Mouse (Mus musculus) cerebellum, adult 8-10 months (tissue): ENCODE results near the gene Smc1a.
"Not testable (repeated sequence)": the region's sequence is repeated elsewhere in the genome, so short reads cannot be mapped to it uniquely, and the experiment has no call there.

Experiments used
- DNase-seq: peaks from one replicate; pipeline ENCODE4 v3.0.0; 2022

Gene Smc1a

DNA sequence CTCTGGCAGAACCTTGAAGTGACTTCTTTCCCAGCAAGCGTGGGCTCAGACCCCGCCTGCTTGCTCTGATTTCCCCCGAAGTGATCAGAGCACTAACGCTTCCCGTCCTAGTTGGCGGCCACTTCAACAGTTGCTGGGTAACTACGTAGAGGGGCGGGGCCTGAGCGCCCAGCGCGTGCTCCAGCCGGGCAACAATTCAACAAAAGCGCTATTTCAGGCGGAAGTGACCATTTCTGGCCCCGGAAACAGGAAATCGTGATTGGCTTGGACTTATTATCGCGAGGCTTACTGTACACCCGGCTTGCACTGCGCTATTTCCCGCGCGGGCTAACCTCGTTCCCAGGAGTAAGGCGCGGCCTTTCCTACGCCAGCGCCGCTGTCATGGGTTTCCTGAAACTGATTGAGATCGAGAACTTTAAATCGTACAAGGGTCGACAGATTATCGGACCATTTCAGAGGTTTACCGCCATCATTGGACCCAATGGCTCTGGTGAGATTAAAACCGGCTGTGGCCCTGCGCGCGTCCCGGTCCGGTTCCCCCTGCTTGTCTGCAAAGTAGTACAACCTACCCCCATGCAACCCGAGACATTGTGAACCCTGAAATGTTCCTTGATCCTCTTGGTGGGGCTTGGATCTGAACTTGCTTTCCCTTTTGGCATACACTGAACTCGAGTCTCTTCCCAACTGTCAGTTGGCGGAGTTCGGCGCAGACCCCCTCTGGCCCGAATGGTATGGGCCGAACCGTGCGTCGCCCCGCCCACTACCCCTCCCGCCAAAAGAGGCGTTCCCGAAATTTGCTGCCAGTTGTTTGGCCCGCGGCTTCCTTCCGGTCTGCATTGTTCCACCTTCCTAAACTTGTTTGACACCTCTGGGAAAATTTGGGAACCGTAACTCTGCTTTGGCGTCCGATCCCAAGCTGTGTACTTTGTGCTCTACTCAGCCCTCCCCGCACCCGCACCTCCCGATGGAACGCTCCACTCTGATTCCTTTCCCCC, at the start of gene Smc1a, which contains the start of gene Ribc1:
Smc1a (plus strand) TSS at position 278 of the 995 bp plus-strand sequence.
Ribc1 (minus strand) TSS at position 145 of the 995 bp plus-strand sequence.
- peak; percentile 83 for DNase-seq

DNA sequence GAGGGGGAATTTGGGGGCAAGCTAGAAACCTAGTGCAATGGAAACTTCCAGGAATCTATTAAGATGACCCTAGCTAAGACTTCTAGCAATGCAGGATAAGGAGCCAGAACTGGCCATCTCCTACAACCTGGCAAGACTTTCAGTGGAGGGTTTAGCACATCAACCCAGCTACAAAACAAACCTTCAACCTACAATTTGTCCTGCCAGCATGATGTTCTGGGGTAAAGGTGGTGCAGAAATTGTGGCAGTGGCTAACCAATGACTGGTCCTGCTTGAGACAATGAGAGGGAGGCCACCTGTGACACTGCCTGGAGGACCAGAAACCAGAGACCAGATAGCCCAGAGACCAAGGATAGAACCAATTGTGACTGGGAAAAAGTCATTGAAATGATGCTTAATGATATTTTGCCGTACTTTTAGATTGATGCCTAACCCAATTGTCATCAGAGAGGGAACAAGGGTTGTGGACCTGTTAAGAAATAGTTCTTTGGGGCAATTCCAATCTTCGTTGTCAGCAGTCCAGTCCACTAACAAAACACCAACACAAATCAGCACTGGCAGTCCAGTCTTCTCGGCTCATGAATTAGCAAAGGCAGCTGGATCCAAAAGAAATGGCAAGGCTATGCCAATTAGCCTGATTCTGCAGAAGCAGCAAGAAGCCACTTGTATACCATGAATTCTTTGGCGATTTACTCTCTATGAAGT, 17.1 kb upstream of the Smc1a start:
- DNase-seq = no peak

DNA sequence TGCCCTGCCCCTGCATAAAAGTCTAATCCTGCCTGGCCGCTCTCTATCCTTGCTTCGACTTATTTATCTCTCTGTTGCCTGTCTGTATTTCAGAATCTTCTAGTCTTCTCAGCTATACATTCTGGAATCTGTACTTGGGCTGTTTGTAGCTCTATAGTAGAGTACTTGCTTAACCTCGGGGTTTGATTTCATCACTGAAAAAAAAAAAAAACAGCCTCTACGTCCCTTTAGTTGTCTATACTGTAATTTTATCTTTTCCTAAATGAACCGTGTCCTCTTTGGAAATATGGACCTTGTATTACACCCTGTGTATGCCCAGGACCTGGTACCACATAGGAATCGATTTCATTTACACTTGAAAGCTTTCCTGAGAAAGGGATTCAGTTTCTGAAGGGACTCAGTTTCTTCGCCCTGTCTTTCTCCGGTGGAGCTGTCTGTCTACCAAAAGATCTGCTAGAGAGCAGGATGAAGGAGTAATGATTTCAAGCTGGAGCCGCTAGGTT, 15.0 kb upstream of the Smc1a start:
- no peak for DNase-seq

DNA sequence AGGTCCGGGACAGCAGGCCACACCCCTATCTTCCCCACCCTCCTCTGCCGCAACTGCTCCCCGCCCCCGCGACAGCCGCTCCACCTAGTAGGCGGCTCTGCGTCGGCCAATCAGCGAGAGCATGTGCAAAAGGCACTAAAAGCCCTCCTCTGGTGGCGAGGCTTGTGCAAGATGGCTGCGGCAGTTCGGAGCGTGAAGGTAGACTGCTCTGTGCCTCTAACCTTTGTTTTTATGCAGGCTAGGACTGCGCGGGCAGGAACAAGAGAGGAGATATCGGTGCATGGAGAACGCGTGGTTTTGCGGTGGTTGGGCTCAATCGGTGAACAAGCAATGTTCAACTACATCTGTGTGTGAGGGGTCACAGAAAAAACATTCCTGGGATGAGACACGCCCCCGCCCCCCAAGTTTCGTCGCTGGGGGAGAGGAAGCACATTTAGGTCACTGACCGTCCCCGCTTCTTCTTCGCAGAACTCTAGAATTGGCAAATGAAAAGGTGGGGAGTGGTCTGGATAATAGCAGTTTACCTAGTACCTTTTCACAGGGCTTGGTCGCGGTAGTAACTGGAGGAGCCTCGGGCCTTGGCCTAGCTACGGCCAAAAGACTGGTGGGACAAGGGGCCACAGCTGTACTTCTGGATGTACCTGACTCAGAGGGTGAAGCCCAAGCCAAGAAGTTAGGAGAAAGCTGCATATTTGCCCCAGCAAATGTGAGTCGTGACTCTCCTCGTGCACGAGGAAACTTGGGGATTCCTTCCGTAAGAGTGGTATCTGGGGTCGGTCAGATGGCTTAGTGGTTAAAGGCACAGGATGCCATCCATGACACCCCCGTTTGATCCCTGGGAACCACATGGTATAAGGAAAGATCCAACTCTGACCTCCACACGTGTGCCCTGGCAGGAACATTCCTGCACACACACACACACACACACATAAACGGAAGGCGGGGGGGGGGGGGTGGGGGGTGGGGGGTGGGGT, 14.2 kb upstream of the Smc1a start, which contains the start of gene Hsd17b10:
Hsd17b10 (plus strand) TSS at position 109 of the 974 bp plus-strand sequence.
- peak; percentile 71 for DNase-seq

DNA sequence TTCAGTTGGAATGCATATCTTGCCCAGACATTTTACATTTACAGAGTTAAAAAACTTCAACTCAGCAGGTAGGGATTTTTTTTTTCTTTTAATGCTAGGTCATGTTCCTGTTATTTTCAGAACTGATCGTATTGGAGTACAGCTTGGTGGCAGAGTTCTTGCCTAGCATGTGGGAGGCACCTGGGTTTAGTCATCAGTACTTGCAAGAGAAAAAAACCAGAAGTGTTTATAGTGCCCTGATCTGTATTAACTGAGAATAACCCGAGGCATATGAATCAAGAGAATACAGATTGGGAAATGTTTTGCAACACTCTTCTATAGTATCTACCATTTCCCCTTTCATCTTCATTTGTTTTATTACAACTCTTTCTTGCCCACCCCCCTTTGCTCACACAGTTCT, 13.4 kb upstream of the Smc1a start:
- no peak for DNase-seq

DNA sequence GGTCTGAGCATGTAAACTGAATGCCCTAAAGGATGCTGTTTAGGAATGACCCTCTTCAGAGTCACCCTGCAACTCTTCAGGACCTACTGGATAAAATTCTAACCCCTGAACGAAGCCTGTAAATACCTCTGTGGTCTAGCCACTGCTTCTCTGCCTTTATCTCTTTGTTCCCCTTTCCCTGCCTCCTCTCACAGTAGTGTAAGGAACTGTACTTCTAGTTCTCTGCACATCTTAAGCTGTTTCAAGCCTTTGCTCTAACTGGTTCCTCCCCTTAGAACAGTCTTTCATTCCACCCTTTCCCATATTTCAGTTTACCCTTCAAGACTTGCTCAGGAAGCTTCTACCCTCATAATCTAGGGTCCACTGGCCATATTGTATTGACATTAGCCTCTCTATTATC, 8.4 kb upstream of the Smc1a start:
- DNase-seq = no peak

DNA sequence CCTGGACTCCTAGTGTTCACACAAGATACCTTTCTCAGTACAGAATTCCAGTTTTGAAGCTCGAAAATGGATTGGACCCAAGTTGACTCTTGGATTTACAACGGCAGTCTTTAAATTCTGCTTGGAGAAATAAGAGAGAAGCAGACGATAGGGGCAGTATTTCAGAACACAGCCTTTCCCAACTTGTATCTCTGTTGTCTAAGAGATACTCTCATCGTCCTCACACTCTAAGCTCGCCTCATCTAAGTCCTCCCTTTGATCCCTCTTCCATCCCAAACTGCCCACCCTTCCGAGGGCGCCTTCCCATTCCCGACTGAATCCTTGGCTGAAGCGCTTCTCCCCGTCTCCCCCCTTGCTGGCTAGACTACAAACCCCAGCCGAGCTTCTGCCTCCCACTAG, 477 bp upstream of the Smc1a start:
- no peak for DNase-seq

DNA sequence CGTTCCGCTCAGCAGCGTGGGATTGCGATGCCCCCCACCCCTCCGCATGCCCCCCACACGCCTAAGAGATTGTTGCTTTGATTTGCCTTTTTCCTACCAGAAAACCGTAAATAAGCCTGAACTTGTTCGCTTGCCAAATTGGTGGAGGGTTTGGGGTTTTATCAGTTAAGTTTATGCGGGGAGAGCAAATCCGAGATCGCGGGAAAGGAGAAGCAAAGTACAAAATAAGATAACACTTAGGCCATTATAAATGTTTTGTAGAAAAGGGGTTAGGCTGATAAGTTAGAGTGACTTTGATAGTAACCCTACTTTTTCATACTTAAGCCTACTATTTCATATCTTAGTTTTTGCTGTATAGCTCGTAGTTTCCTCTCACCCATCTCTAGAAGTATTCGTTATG, 958 bp downstream of the Smc1a start:
- DNase-seq = no peak

DNA sequence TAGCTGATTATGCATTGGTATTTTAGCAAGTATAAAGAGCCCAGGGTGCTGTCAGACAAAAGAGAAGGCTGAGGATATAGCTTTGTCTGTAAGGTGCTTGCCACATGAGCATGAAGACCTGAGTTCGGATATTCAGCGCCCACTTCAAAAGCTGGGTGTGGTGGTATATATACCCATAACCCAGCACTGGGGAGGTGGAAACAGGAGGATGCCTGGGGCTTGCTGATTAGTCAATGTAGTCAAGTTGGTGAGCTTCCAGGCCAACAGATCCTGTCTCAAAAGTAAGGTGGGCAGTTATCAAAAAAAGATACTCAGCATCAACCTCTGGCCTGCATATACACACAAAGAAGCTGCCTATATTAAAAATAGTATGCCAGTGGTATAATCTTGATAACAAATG, 3.1 kb downstream of the Smc1a start:
- DNase-seq = no peak

DNA sequence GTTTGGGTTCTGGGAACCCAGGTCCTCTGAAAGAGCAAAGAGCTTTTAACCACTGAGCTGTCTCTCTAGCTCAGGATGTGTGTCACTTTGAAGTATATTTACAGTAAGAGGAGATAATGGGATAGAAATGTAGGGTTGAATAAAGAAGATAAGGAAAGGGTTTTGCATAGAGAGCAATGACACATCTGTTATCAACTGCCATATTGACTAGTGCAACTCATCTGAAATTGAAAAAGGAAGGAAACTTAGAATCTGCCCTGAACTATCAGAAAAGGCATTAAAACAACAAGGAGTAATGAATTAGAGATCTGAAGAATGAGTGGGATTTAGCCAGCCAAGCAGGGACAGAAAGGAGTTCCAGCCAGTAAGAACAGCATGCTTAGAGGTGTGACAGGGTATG, 23.6 kb downstream of the Smc1a start:
- DNase-seq = no peak

DNA sequence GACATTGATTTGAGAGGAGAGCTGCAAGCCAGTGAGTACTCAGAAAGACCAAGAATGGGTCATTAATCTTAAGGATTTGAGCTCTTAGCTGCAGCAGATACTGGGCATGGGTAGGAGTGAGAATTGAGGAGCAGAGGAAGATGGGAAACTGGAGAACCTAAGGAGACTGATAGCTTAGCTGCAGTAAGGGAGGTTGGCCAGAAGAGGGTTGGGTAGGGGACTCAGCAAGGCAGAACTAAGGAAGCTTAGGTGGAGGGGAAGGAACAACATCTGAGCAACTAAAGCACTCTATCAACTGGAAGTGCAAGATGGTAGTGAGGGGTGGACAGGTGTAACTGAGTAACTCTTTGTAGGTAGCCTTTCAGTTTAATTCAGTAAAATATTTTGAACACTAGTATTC, 31.0 kb downstream of the Smc1a start:
- no peak for DNase-seq

DNA sequence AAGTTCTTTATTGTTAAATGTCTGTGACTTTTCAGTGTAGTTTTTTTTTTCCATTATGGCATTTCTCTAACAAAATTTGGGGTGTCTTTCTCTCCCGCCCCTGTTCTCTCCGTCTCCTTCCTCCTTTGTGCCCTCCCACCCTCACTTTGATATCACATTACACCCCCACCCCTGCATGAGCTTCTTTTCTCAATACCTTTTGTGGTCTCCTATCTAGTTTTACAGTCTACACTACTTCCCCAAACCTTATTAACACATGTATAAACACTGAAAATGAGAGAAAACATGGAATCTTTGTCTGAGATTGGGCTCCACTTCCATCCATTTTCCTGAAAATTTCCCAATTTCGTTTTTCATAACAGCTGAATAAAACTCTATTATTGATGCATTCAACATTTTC, 36.3 kb downstream of the Smc1a start:
- DNase-seq = no peak

DNA sequence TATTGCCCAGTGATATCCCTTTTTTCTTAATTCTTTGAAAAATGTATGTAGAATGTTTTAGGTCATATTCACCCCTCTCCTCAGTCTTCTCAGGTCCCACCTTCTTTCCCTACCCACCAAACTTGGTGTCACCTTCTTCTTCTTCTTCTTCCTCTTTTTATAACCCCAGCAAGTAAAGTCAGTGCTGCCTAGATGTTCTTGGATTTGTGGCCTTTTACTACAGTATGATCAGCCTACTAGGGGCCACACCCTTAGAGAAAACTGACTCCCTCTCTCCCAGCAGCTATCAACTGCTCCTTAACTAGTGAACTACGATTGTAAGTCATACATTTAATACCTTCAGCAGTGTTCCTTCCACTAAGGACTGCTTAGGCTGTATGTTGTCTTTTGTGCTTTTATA, 37.9 kb downstream of the Smc1a start:
- no peak for DNase-seq

DNA sequence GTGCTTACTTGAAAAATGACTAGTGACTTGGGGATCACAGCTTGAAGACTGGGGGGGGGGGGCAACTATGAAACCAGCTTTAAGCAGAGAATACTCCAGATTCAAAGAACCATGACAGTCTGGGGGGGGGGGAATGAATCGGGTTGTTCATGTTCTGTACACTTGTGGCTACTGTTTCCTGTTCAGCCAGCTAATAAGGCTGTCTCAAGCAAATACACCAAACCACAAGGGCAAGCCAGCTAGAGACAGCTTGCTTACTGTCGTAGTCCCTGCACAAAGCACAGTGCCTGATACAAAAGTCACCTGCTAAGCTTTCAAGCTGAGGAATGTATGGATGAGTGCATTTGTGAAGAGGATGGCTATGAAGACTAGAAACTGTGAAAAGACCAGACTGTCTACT, 49.4 kb downstream of the Smc1a start:
- no peak for DNase-seq

DNA sequence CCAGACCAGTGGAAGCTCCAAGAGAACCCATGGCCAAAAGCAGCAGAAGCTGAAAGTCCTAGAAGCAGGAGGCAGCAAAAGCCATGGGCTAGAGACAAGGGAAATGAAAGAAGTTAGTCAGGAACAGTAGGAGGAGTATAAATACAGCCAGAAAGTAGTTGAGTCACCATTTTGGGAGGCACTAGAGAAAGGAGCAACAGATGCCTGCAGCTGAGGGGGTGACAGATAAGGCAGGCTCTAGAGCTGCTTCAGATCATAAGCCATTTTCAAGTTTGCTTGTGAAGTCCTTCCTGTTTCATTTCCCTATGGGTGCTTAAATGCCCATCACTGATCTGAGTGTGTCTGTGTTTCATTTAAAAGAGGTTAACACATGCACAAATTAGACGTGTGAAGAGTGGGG, 51.6 kb downstream of the Smc1a start:
- DNase-seq = no peak

DNA sequence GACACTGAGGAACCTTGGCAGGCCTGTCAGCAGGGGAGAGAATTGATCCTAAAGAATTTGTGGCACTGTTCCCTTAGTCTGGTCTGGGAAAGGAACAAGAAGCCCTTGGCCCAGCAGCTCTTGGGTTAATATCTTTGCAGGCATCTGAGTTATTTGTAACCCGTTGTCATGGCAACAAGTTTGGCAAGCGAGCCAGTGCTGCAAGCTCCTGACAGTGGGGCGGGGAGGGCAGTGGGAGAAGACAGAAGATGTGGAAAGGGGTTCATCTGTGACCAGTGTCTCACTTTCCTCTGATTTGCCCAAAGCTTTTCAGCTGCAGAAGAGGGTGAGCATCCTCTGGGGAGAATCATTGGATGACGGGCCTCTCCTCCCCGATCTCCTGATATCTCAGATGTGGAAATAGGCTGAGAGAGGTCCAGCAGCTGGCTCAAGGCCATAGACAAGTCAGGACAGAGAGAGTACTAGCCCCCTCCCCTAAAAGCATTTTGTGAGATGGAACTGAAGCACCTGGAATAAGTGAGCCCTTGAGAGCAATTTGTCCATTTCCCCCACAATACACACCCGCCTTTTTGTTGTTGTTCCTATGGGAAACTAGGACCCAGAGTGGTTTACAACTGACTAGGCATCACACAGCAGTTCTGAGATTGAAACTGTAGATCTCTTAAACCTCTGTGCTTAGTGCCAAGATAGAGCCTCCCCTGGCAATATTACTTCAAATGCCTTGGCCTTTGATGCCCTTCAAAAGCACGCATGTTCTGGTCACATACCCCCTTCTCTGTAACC, 73.8 kb downstream of the Smc1a start:
- DNase-seq = not testable (repeated sequence)

DNA sequence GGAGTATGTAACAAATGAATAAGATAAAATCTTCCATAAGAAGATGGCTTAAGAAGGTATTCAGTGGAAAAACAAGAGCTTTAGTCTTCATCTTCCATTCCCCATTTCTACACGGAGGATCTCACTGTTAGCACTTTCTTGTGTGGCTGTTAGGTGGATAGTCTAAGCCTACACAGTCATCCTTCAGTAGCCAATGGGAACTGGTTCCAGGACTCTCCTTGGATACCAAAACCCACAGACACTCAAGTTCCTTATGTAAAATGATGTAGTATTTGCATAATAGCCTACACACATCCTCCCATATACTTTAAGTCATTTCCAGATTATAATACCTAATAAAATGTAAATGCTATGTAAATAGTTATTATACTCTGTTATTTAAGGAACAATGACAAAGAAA, 81.3 kb downstream of the Smc1a start:
- DNase-seq = no peak
